Mouse (Mus musculus) hindbrain, embryonic 16.5 days (tissue): Measurements from ENCODE around the gene Fam213a. TPM values are rescaled to one million over a fixed set of nuclear protein-coding genes. Genes with fewer than 3 reads are reported as not detected.

Experiments used
- ATAC-seq: fragments of 200-750 bp; cut with Nextera tagmentation; 2 replicates; pipeline ENCODE4 v1.8.0; 2017; ENCODE audit warnings: moderate TSS enrichment, moderate library complexity
- H3K27ac ChIP-seq: fragments of 300-500 bp; sonication (generic); 2 replicates; pipeline ENCODE4 v1.5.1; 2014; ENCODE audit warnings: low read depth, mild to moderate bottlenecking, control low read depth, low read length, moderate library complexity
- H3K27me3 ChIP-seq: fragments of 300-500 bp; sonication (generic); replicated peaks from 2 replicates; pipeline ENCODE4 v1.6.1; 2014; ENCODE audit warnings: low read length; ENCODE audit not compliant: control insufficient read depth, insufficient read depth
- H3K36me3 ChIP-seq: fragments of 300-500 bp; sonication (generic); 2 replicates; pipeline ENCODE4 v1.6.1; 2014; ENCODE audit warnings: mild to moderate bottlenecking, low read length, moderate library complexity, mixed read lengths; ENCODE audit not compliant: control insufficient read depth, insufficient read depth
- H3K4me1 ChIP-seq: fragments of 300-500 bp; sonication (generic); 2 replicates; pipeline ENCODE4 v1.6.1; 2014; ENCODE audit warnings: low read depth, low read length; ENCODE audit not compliant: control insufficient read depth, insufficient read depth
- H3K4me2 ChIP-seq: fragments of 300-500 bp; sonication (generic); 2 replicates; pipeline ENCODE4 v1.6.1; 2014; ENCODE audit warnings: mild to moderate bottlenecking, low read length, control low read depth, moderate library complexity
- H3K4me3 ChIP-seq: fragments of 300-500 bp; sonication (generic); 2 replicates; pipeline ENCODE4 v1.5.1; 2014; ENCODE audit warnings: mild to moderate bottlenecking, low read length, control low read depth, moderate library complexity
- H3K9ac ChIP-seq: fragments of 300-500 bp; sonication (generic); 2 replicates; pipeline ENCODE4 v1.6.1; 2014; ENCODE audit warnings: low read depth, mild to moderate bottlenecking, control low read depth, low read length, moderate library complexity
- H3K9me3 ChIP-seq: fragments of 300-500 bp; sonication (generic); 2 replicates; pipeline ENCODE4 v1.6.1; 2014; ENCODE audit warnings: mild to moderate bottlenecking, low read length, moderate library complexity; ENCODE audit not compliant: control insufficient read depth
- WGBS: fragments of 180-500 bp; shearing (Covaris S2); extraction: QIAGEN DNeasy Blood & Tissue Kit; methylation state at CpG from one replicate; pipeline ENCODE4 v1.1.7; 2014; 5-methylcytosine and 5-hydroxymethylcytosine counted together
- polyA plus RNA-seq: library from polyadenylated mRNA; unstranded; fragments of >200 nt; fragmentation: Nextera tagmentation; extraction: Ambion mirVana; gene quantifications from 2 replicates; pipeline ENCODE4 v1.2.1, GENCODE M21; 2015

The Fam213a gene
- polyA plus RNA-seq, 1 experiment from 2014 or later = 123 TPM

DNA sequence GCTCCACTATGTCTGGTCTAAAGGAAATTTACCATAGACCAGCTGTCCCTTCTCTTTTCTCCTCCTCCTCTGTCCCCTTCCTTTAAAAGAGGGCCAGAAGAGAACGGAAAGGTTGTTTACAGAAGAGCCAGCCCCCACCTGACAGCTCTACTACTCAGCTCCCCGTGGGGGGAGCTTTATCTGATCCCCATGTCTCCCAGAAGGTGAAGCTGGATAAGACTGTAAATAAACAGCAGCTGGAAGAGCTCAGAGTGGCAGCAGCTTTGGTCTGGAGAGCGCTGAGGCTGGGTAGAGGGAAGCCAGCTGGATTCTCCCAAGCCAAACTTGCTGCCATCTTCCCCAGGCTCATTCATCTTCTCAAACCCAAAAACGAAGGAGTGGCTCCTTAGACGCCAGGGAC is 5.9 kb downstream of the Fam213a start:
- peaks cover 17% of the 10 kb centered on the region for H3K4me1 ChIP-seq
- no peak overlapping the region for H3K9ac ChIP-seq
- no peak overlapping the region for H3K4me3 ChIP-seq
- no peak overlapping the region for H3K4me2 ChIP-seq
- H3K27ac ChIP-seq = no peak overlapping the region
- no peak for ATAC-seq
- no peaks in the 10 kb centered on the region for H3K9me3 ChIP-seq
- no peaks in the 10 kb centered on the region for H3K36me3 ChIP-seq
- no peaks in the 10 kb centered on the region for H3K27me3 ChIP-seq
- WGBS = 47% methylated on average over 5 of the region's 5 CpGs

DNA sequence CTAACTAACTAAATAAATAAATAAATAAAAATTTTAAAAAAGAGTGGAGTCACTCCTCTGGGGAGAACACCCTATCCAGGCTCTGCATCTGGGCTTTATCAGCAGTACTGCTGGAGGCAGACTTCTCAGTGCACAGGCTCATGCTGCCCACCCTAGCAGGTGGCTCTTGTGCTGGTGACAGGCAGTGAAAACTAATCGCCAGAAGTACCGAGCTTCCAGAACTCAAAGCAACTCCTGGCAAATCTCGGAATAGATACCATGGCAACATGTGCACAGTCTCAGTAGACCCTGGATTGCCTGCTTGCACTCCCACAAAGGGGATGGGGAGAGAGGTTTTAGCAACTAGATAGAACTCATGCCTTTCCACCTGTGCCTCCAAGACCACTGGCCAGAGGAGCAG is 6.7 kb downstream of the Fam213a start:
- H3K9me3 ChIP-seq = no peaks in the 10 kb centered on the region
- peaks cover 3% of the 10 kb centered on the region; the same call in 1 of the 2 replicates for H3K36me3 ChIP-seq
- no peak overlapping the region for H3K27ac ChIP-seq
- H3K4me1 ChIP-seq = peaks cover 12% of the 10 kb centered on the region
- 39% methylated on average over 3 of the region's 3 CpGs for WGBS
- H3K4me2 ChIP-seq = no peak overlapping the region
- H3K27me3 ChIP-seq = no peaks in the 10 kb centered on the region
- no peak overlapping the region for H3K9ac ChIP-seq
- ATAC-seq = peak; percentile 15; the same call in 1 of the 2 replicates
- no peak overlapping the region for H3K4me3 ChIP-seq

DNA sequence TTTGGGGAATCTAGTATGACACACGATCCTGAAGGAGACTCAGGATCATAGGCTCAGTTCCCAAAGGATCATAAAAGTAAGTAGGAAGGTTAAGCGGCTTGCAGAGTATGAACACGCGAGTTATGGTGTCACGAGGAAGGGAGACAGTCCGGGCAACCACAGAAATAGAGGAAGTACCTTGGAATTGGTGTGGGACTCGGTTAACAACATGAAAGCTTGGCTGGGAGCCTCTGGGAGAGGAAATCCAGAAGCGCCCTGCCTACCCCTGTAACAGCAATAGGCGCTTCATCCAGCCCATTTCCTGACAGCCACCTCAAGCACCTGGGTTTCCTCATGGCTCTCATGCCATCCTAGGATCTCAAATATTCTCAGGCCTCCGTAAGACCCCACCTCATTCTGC is 7.3 kb downstream of the Fam213a start:
- Histone ChIP-seq H3K27me3 (no peaks in the 10 kb centered on the region), H3K4me1 (peaks cover 12% of the 10 kb centered on the region), H3K27ac (no peak overlapping the region), H3K4me3 (no peak overlapping the region), H3K9me3 (no peaks in the 10 kb centered on the region), H3K9ac (no peak overlapping the region), H3K4me2 (no peak overlapping the region), H3K36me3 (peaks cover 7% of the 10 kb centered on the region)
- no peak for ATAC-seq
- 88% methylated on average over 10 of the region's 10 CpGs for WGBS

DNA sequence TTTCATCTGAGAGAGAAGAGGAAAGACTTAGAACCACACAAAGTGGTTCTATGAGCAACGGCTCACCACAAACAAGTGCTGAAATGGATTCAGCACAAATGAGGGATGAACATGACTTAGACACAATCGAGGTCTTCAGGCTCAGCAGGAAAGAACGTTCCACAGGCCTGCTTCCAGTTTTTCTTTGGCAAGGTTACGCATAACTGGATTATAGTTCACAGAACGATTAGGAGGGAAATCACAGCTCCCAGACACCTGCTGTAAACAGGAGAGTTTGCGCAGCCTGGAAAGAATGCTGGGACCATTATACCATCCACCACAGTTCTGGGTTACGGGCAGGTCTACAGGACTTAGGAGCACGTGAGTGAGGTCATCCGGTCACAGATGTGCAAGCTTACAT is 7.9 kb downstream of the Fam213a start:
- no peaks in the 10 kb centered on the region for H3K27me3 ChIP-seq
- WGBS = 78% methylated on average over 9 of the region's 9 CpGs
- no peak for ATAC-seq
- H3K36me3 ChIP-seq = peaks cover 7% of the 10 kb centered on the region
- H3K4me1 ChIP-seq = peaks cover 12% of the 10 kb centered on the region
- H3K9ac ChIP-seq = no peak overlapping the region
- H3K27ac ChIP-seq = no peak overlapping the region
- H3K4me2 ChIP-seq = no peak overlapping the region
- no peaks in the 10 kb centered on the region for H3K9me3 ChIP-seq
- no peak overlapping the region for H3K4me3 ChIP-seq

DNA sequence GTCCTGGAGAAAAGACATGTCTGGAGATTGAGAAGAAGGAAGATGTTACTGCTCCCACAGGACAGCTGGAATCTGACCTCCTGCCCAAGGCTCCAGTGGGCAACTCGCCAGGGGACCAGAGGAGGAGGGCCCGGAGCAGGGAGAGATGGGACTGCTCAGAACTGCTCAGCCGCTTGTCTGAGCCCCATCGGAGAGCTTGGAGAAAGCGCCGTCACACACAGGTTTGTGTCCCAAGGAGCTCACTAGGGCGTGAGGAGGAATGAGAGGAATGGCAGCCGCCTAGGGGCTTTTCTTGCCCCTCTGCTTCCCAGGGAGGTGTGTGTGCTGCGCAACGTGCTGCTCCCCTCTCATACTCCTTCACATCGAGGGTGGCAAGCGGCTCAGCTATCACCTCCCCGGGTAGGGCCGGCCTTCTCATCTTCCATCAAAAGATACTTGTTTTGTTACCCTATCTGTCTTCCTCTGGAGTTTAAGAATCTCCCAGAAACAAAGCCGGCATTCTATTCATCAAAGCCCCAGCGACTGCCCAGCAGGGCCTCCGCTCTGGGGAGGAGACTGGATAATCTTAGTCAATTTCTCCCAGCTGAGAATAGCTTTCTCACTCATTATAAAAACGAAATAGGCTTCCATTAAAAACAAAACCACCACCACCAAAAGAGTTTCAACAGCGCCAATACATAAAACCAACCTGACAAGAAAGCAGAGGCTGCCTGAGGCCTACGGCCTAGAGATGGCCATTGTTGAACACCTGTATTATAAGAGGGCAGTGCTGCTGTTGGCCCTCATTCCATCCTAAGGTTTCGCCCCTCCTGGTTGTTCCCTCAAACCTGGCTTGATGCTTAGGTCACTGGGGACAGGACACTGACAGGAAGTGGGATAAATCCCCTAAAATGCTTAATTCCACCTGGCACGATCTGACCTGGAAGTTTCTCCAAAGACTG is 9.1 kb downstream of the Fam213a start:
- Histone ChIP-seq H3K4me2 (peak overlapping the region; percentile 47), H3K36me3 (peaks cover 9% of the 10 kb centered on the region), H3K27ac (no peak overlapping the region), H3K9me3 (no peaks in the 10 kb centered on the region), H3K27me3 (no peaks in the 10 kb centered on the region), H3K4me1 (peaks cover 12% of the 10 kb centered on the region), H3K4me3 (no peak overlapping the region; the same call in 1 of the 2 replicates), H3K9ac (peak overlapping the region; percentile 36; the same call in 1 of the 2 replicates)
- 12% methylated on average over 22 of the region's 22 CpGs for WGBS
- ATAC-seq = no peak

DNA sequence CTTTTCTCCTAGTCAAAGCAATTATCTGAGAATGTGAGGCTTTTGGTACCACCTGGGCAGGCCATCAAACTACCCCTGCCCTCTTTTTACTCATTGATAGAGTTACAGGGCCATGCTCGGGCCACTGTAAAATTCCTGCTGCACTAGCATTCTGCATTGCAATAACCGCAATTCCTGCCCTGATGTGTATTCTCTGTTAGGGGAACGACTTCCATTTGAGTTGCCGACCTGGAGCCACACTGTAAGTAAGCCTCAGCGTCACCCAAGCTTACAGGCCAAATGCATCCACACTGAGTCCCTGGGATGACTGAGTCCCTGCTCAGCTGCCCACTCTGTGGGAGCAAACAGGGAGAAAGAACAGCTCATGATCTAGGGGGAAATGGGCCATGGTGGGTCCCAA is 12.0 kb downstream of the Fam213a start:
- H3K9ac ChIP-seq = no peak overlapping the region
- no peak overlapping the region for H3K27ac ChIP-seq
- 85% methylated on average over 5 of the region's 5 CpGs for WGBS
- no peak overlapping the region for H3K4me3 ChIP-seq
- ATAC-seq = no peak
- H3K4me1 ChIP-seq = peaks cover 10% of the 10 kb centered on the region
- H3K9me3 ChIP-seq = no peaks in the 10 kb centered on the region
- peaks cover 23% of the 10 kb centered on the region for H3K36me3 ChIP-seq
- H3K27me3 ChIP-seq = no peaks in the 10 kb centered on the region
- H3K4me2 ChIP-seq = no peak overlapping the region

DNA sequence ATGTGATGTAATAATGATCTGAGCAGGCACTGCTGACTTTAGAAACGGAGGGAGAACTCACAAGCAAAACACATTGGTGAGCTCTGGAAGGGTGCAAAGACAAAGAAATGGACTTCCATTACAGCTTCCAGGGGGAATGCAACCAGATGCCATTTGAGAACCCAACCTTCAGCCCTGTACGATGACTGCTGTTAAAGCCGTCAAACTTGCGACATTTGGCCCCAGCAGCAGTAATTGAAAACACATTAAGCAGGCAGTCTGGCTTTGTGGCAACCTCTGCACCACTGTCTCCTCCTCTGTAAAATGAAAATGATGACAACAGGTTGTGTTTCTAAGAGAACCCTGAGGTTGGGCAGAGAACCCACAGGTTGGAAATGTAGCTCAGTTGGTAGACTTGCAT is 12.8 kb downstream of the Fam213a start:
- H3K27ac ChIP-seq = no peak overlapping the region
- H3K27me3 ChIP-seq = no peaks in the 10 kb centered on the region
- peaks cover 10% of the 10 kb centered on the region for H3K4me1 ChIP-seq
- no peak overlapping the region for H3K4me2 ChIP-seq
- H3K9me3 ChIP-seq = no peaks in the 10 kb centered on the region
- no peak overlapping the region for H3K4me3 ChIP-seq
- H3K36me3 ChIP-seq = peaks cover 23% of the 10 kb centered on the region
- 85% methylated on average over 4 of the region's 4 CpGs for WGBS
- H3K9ac ChIP-seq = no peak overlapping the region
- ATAC-seq = no peak

DNA sequence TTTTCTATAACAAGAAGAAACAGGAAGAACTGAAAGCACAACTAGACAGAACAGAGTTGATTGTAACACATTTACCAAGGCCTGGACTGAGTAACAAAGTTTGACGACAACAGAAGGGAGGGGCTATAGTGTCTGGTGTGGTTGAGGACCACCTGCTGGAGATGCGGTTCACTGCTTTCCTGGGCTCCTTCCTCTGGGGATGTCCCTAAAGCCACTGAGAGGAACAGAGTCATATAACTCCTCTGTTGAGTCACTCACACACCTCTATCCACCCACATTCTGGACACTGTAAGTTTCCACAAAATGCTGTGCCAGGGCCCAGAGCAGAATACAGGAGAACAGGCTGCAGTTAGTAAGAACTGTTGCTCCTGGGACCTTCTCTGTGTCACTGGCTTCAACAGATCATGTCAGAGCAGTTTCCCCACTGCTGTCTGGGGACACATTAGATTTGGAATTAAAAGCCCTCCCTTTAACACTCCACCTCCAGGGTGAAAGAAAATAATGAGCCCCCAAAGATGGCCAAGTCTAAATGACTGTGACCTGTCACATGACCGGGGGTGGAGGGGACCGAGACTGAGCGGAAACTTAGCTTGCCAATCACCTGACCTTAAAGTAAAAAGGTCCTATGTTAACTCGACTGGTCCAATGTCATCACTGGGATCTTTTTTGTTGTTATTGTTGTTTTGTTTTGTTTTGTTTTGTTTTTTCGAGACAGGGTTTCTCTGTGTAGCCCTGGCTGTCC is 13.5 kb downstream of the Fam213a start:
- H3K4me1 ChIP-seq = peaks cover 10% of the 10 kb centered on the region
- 82% methylated on average over 7 of the region's 7 CpGs for WGBS
- no peaks in the 10 kb centered on the region for H3K9me3 ChIP-seq
- H3K4me2 ChIP-seq = no peak overlapping the region
- H3K4me3 ChIP-seq = no peak overlapping the region
- peaks cover 23% of the 10 kb centered on the region for H3K36me3 ChIP-seq
- H3K27ac ChIP-seq = no peak overlapping the region
- H3K9ac ChIP-seq = no peak overlapping the region
- no peaks in the 10 kb centered on the region for H3K27me3 ChIP-seq
- ATAC-seq = no peak

DNA sequence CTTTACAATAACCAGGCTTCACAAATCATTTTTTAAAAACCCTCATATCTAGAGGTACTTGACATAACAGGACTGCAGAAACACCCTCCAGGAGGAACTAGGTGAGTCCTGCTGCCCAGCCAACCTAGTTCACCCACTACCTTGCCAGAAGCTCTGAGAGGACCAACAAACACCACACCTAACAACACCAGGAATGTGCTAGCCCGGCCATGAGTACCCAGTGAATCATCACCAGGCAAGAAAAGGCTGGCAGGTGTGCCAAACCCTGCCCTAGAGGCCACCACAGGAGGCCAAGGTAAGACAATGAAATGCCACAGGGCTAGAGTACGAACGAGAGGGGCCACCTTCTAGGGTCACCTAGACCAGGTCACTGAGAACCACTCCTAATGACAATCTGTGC is 17.4 kb downstream of the Fam213a start:
- no peak overlapping the region for H3K9ac ChIP-seq
- no peaks in the 10 kb centered on the region for H3K4me1 ChIP-seq
- no peaks in the 10 kb centered on the region for H3K27me3 ChIP-seq
- peaks cover 16% of the 10 kb centered on the region; the same call in 1 of the 2 replicates for H3K36me3 ChIP-seq
- H3K27ac ChIP-seq = no peak overlapping the region
- no peaks in the 10 kb centered on the region for H3K9me3 ChIP-seq
- no peak for ATAC-seq
- WGBS = 86% methylated on average over 3 of the region's 3 CpGs
- no peak overlapping the region for H3K4me3 ChIP-seq
- H3K4me2 ChIP-seq = no peak overlapping the region
